Mouse (Mus musculus) bone marrow, adult 2 months (tissue): ENCODE data around the gene Macc1. TPM values are rescaled to one million over a fixed set of nuclear protein-coding genes. Genes with fewer than 3 reads are reported as not detected.

Source experiments
- H3K27ac ChIP-seq: fragments of 200-500 bp; 2 replicates; pipeline ENCODE4 v1.5.1; 2012; ENCODE audit warnings: low read depth, mild to moderate bottlenecking, control low read depth, inconsistent platforms, low read length; ENCODE audit not compliant: control insufficient read depth, poor library complexity, insufficient read depth
- H3K4me1 ChIP-seq: fragments of 200-500 bp; 2 replicates; pipeline ENCODE4 v1.6.1; 2011; ENCODE audit warnings: low read length; ENCODE audit not compliant: control insufficient read depth, insufficient read depth
- H3K4me3 ChIP-seq: fragments of 200-500 bp; replicated peaks from 2 replicates; pipeline ENCODE3; 2011; ENCODE audit warnings: mild to moderate bottlenecking, low read depth, low read length, control low read depth; ENCODE audit not compliant: control insufficient read depth
- CTCF ChIP-seq: fragments of 200-500 bp; IDR thresholded peaks from 2 replicates; pipeline ENCODE4 v1.5.1; 2011; ENCODE audit warnings: low read length, control low read depth; ENCODE audit not compliant: control insufficient read depth, insufficient read depth
- POLR2A ChIP-seq: fragments of 200-500 bp; IDR thresholded peaks from 2 replicates; pipeline ENCODE4 v1.6.1; 2011; ENCODE audit warnings: low read depth, mild to moderate bottlenecking, control low read depth, low read length, borderline replicate concordance; ENCODE audit not compliant: control insufficient read depth
- WGBS: fragments of 180-500 bp; shearing (Covaris S2); methylation state at CpG from one replicate; pipeline ENCODE4 v1.1.7; 2018; 5-methylcytosine and 5-hydroxymethylcytosine counted together
- polyA plus RNA-seq: library from polyadenylated mRNA; stranded (reverse); fragments of >200 nt; gene quantifications from 2 replicates; pipeline ENCODE4 v1.2.4, GENCODE M21; 2011; ENCODE audit warnings: low replicate concordance; ENCODE audit not compliant: missing spikeins, insufficient read depth, insufficient read length

Gene Macc1
- polyA plus RNA-seq, 1 experiment: not detected

DNA sequence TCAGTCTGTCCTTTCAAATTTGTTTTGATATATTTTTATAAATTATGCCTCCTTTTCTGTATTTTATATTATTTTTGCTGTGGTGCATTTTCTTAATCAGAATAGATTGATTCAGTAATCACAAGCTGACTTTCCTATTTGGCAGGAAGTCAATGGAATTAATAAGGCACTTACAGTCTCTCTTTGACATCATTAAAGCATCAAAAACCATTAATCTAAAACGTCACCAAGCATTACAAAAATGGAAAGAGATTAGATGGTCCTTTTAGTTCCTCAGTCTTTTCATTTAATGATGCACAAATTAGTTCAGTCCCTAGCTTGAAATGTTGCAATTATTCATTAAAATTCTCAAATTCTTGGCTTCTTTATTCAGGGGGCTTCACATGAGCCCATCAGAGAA, 153.6 kb downstream of the Macc1 start:
- Histone ChIP-seq H3K4me1 (no peaks in the 10 kb centered on the region), H3K27ac (no peak overlapping the region), H3K4me3 (no peak overlapping the region)
- whole genome bisulfite sequencing: 49% methylated on average over 1 of the region's 1 CpGs
- TF ChIP-seq CTCF (no peak), POLR2A (no peak)

DNA sequence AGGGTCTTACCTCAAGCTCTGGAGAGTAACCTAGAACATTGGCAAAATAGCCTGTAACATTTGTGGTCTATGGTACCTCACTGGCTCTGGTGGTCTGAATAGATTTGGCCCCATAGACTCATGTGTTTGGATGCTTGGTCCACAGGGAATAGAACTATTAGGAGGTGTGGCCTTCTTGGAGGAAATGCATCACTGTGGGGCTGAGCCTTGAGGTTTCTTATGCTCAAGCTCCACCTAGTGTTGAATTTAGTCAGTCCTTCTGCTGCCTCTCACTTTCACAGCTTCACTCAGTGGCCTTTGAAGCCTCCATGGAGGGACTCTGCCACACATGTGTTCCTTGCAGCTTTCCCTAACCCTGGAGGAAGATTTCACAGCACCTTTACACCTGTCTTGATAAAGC, 156.2 kb downstream of the Macc1 start:
- Histone ChIP-seq H3K27ac (no peak overlapping the region), H3K4me1 (no peaks in the 10 kb centered on the region), H3K4me3 (no peak overlapping the region)
- TF ChIP-seq POLR2A (no peak), CTCF (no peak)

DNA sequence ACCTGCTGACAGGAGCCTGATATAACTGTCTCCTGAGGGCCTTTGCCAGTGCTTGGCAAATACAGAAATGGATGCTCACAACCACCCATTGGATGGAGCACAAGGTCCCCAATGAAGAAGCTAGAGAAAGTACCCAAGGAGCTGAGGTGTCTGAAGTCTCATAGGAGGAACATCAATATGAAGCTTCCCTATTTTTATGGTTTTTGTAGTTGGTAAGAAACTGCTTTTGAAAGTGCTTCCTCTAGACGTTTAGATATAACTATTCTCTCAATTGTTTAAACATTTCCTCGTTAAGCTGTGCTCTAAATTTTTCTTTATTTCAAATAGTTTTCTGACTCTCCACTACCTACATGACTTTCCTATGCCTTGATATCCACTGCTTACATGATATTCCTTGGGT, 169.2 kb downstream of the Macc1 start:
- WGBS: 26% methylated on average over 2 of the region's 2 CpGs
- no peak for TF ChIP-seq CTCF
- no peak for TF ChIP-seq POLR2A
- H3K4me1 ChIP-seq: no peaks in the 10 kb centered on the region; the same call in 1 of the 2 replicates
- no peak overlapping the region for H3K4me3 ChIP-seq
- no peak overlapping the region for H3K27ac ChIP-seq

DNA sequence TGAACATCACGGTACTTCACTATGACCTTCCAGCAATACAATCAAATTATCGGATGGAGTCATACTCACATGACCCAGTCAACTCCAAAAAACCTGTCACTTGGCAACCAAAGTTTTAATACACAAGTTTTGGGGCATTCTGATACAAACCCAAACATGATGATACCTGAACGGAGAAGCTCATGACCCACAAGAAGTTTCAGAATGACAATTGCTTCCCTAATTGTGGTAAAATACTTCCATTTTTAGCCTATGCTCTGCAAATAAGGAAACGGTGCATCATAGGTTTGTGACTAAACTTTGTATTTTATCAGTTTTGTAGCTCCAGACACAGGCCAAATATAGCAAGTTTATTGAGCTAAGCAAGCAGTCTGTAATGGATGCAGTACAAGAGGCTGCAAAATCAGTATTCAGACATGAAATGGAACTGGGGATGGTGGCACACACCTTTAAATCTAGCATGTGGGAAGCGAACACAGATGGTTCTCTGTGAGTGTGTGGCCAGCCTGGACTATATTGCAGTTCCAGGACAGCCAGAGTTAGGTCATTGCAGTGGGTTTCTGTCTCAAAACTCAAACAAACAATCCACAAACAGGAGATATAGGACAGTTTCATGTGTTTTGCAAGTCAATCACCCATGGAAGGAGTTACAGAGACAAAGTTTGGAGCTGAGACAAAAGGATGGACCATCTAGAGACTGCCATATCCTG, 170.0 kb downstream of the Macc1 start:
- 50% methylated on average over 5 of the region's 5 CpGs for WGBS
- TF ChIP-seq CTCF (no peak), POLR2A (no peak)
- Histone ChIP-seq H3K27ac (no peak overlapping the region), H3K4me3 (no peak overlapping the region), H3K4me1 (no peaks in the 10 kb centered on the region; the same call in 1 of the 2 replicates)

DNA sequence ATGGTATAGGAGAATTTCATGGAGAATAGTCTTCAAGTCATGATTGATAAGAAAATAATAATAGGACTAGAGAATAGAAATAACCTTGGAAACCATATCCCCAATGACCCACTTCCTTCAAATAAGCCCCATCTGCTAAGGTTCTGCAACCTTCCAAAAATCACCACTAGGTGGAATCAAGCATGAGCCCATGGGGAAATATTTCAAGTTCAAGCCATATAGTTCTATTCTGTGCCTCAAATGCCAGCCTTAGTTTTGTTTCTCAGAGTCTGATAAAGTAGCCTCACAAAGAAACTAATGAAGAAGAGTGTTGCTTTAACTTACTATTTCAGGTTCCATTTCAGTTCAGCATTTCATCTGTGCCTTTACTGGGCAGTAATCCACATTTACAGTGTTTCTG, 197.1 kb downstream of the Macc1 start:
- Histone ChIP-seq H3K27ac (no peak overlapping the region), H3K4me3 (no peak overlapping the region), H3K4me1 (no peaks in the 10 kb centered on the region)
- TF ChIP-seq POLR2A (no peak), CTCF (no peak)

Other genes with a start within 250 kb of the Macc1 start
- gene Itgb8, start 75.5 kb upstream of the Macc1 start, polyA plus RNA-seq: not detected in 2 replicates